Mouse (Mus musculus): Measurements from ENCODE around the gene Clpsl2. TPM values are rescaled to one million over a fixed set of nuclear protein-coding genes. Genes with fewer than 3 reads are reported as not detected.

Clpsl2 gene
- polyA plus RNA-seq, 1 experiment from 2014 or later: not detected

DNA sequence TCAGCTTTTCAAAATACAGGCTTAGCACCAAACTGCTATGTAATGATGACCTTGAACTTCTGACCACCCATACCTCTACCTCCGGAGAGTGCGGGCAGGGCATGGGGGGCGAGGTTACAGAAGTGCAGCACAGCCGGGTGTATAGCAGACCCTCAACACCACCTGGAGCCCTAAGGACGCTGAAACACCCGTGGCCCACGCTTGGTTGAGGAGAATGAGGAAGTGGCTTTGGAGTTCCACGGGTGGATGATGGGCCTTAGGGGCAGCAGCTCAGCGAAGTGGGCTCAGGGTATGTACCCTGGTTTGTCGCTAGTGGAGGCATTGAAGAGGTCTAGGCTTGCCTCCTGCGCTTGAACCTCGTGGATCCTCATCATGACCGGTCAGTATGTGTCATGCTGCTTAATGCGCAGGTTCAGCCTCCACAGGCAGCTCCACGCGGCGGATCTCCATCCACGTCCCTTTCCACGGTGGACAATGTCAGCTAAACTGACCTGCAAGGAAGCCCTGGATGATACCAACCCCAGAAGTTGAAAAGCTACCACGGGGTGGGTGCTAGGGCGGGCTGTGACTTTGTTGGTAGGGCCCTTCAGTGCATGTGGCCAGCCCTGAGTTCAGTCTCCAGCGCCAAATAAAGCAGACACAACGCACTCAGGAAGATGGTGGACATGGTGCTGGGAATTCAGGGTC, 25.1 kb upstream of the Clpsl2 start:
- Histone ChIP-seq H3K9me3 (ENCODE audit: control insufficient read depth, low read length) (no peaks in the 10 kb centered on the region), H3K9ac (replicated peaks; ENCODE audit: low read depth, low read length) (no peak overlapping the region), H3K36me3 (ENCODE audit: control insufficient read depth, insufficient read depth, low read length) (no peaks in the 10 kb centered on the region), H3K27ac (ENCODE audit: low read depth, low read length) (no peak overlapping the region), H3K4me1 (ENCODE audit: control insufficient read depth, insufficient read depth, low read length) (no peaks in the 10 kb centered on the region), H3K4me2 (ENCODE audit: low read depth, low read length) (peak overlapping the region; percentile 79; the same call in 1 of the 2 replicates), H3K27me3 (ENCODE audit: control insufficient read depth, insufficient read depth, low read length) (no peaks in the 10 kb centered on the region), H3K4me3 (ENCODE audit: low read depth, low read length) (peak overlapping the region; percentile 55; the same call in 1 of the 2 replicates)
- no peak for ATAC-seq (ENCODE audit: low read depth)
- WGBS: 89% methylated on average over 23 of the region's 23 CpGs

DNA sequence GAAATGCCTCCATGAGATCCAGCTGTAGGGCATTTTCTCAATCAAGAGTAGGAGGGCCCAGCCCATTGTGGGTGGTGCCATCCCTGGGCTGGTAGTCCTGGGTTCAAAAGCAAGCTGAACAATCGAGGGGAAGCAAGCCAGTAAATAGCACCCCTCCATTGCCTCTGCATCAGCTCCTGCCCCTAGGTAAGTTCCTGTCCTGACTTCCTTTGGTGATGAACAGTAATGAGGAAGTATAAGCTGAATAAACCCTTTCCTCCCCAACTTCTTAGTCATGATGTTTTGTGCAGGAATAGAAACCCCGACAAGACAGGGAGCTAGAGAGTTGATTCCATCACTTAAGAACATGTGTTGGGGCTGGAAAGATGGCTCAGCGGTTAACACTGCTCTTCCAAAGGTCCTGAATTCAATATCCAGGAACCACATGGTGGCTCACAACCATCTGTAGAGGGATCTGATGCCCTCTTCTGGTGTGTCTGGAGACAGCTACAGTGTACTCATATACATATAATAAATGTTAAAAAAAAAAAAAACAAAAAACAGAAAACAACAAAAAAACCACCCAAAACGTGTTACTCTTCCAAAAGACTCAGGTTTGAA, 24.3 kb upstream of the Clpsl2 start:
- Histone ChIP-seq H3K4me1 (ENCODE audit: control insufficient read depth, insufficient read depth, low read length) (no peaks in the 10 kb centered on the region), H3K9ac (replicated peaks; ENCODE audit: low read depth, low read length) (no peak overlapping the region), H3K9me3 (ENCODE audit: control insufficient read depth, low read length) (no peaks in the 10 kb centered on the region), H3K36me3 (ENCODE audit: control insufficient read depth, insufficient read depth, low read length) (no peaks in the 10 kb centered on the region), H3K27me3 (ENCODE audit: control insufficient read depth, insufficient read depth, low read length) (no peaks in the 10 kb centered on the region), H3K4me3 (ENCODE audit: low read depth, low read length) (no peak overlapping the region), H3K27ac (ENCODE audit: low read depth, low read length) (no peak overlapping the region), H3K4me2 (ENCODE audit: low read depth, low read length) (no peak overlapping the region)
- 76% methylated on average over 4 of the region's 4 CpGs for WGBS
- ATAC-seq (ENCODE audit: low read depth): no peak

DNA sequence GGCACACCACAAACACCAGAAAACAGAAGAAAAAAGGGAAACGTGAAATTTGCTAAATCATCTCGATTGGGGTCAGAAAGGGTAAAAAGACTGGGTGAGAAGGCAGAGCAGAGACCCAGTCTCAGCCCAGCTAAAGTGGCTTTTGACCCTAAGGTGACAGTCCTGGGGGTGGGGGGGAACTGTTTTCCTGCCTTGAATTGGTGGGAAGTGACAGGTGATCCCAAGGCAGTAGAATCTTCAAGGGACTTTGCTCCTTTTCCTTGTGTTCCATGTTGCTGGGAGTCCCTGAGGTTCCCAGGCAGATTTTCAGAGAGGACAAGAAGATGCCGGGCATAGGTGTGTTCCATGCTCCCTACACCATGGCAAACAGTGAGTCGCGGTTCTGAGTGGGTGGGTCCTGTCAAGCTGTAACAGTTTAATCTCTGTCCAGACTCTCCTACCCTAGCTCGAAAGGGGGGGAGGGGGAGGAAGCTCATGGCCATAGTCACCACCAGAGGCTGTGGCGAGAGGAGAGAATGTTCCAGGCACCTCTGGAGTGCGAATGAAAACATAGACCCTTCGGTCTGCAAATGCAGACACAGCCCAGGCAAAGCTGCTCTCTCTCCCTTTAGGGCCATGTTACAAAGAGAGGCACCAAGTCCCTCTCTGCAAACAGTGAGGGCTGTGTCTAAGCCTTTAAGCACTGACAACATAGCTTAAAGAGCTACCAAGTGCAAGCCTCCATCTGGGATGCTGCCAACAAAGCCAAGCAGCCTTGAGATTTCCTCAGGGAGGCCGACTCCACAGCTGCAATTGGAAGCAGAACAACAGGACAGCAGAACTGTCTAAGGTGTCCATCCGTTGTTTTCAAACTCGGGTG, 21.8 kb upstream of the Clpsl2 start:
- Histone ChIP-seq H3K27me3 (ENCODE audit: control insufficient read depth, insufficient read depth, low read length) (no peaks in the 10 kb centered on the region), H3K4me2 (ENCODE audit: low read depth, low read length) (peak overlapping the region; percentile 16; the same call in 1 of the 2 replicates), H3K27ac (ENCODE audit: low read depth, low read length) (0 out of 2 replicates have a peak overlapping the region, but pooled peaks have one; percentile 16), H3K4me3 (ENCODE audit: low read depth, low read length) (no peak overlapping the region), H3K36me3 (ENCODE audit: control insufficient read depth, insufficient read depth, low read length) (no peaks in the 10 kb centered on the region), H3K4me1 (ENCODE audit: control insufficient read depth, insufficient read depth, low read length) (no peaks in the 10 kb centered on the region), H3K9ac (replicated peaks; ENCODE audit: low read depth, low read length) (no peak overlapping the region), H3K9me3 (ENCODE audit: control insufficient read depth, low read length) (no peaks in the 10 kb centered on the region)
- WGBS: 53% methylated on average over 12 of the region's 12 CpGs
- ATAC-seq (ENCODE audit: low read depth): no peak

DNA sequence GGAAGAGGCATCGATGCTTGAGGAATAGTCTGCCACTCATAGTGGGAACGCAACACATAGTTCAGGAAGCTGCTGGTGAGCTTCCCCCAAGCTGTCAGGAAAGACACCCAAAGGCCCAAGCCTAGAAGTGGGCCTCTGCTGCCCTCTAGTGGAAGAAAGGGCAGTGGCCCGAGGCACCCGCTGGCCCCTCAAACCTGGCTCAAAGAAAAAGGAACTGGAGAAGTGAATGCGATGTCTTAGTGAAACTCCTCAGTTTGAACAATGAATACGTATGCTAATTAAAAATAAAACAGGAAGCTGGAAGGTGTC, 21.2 kb upstream of the Clpsl2 start:
- H3K27ac ChIP-seq (ENCODE audit: low read depth, low read length): 0 out of 2 replicates have a peak overlapping the region, but pooled peaks have one; percentile 16
- 3% methylated on average over 6 of the region's 6 CpGs for WGBS
- no peaks in the 10 kb centered on the region for H3K36me3 ChIP-seq (ENCODE audit: control insufficient read depth, insufficient read depth, low read length)
- peak overlapping the region; percentile 16; the same call in 1 of the 2 replicates for H3K4me2 ChIP-seq (ENCODE audit: low read depth, low read length)
- no peaks in the 10 kb centered on the region for H3K9me3 ChIP-seq (ENCODE audit: control insufficient read depth, low read length)
- no peaks in the 10 kb centered on the region for H3K27me3 ChIP-seq (ENCODE audit: control insufficient read depth, insufficient read depth, low read length)
- H3K4me3 ChIP-seq (ENCODE audit: low read depth, low read length): no peak overlapping the region
- no peaks in the 10 kb centered on the region for H3K4me1 ChIP-seq (ENCODE audit: control insufficient read depth, insufficient read depth, low read length)
- no peak overlapping the region for H3K9ac ChIP-seq (replicated peaks; ENCODE audit: low read depth, low read length)
- ATAC-seq (ENCODE audit: low read depth): no peak

- no peak overlapping the region for H3K4me2 ChIP-seq (ENCODE audit: low read depth, low read length)
- H3K9me3 ChIP-seq (ENCODE audit: control insufficient read depth, low read length): no peaks in the 10 kb centered on the region
- 75% methylated on average over 4 of the region's 4 CpGs for WGBS
- no peaks in the 10 kb centered on the region for H3K36me3 ChIP-seq (ENCODE audit: control insufficient read depth, insufficient read depth, low read length)
- no peak overlapping the region for H3K27ac ChIP-seq (ENCODE audit: low read depth, low read length)
- H3K4me3 ChIP-seq (ENCODE audit: low read depth, low read length): no peak overlapping the region
- no peak overlapping the region for H3K9ac ChIP-seq (replicated peaks; ENCODE audit: low read depth, low read length)
- H3K27me3 ChIP-seq (ENCODE audit: control insufficient read depth, insufficient read depth, low read length): no peaks in the 10 kb centered on the region
- ATAC-seq (ENCODE audit: low read depth): no peak
- no peaks in the 10 kb centered on the region for H3K4me1 ChIP-seq (ENCODE audit: control insufficient read depth, insufficient read depth, low read length)
These were observed 20.1 kb upstream of the Clpsl2 start for GRCm38 (mm10) chr17:28529116-28529515.

- Histone ChIP-seq H3K36me3 (ENCODE audit: control insufficient read depth, insufficient read depth, low read length) (no peaks in the 10 kb centered on the region), H3K4me2 (ENCODE audit: low read depth, low read length) (no peak within 1 kb of the TSS), H3K27me3 (ENCODE audit: control insufficient read depth, insufficient read depth, low read length) (no peaks in the 10 kb centered on the region), H3K4me1 (ENCODE audit: control insufficient read depth, insufficient read depth, low read length) (no peaks in the 10 kb centered on the region), H3K9me3 (ENCODE audit: control insufficient read depth, low read length) (no peaks in the 10 kb centered on the region), H3K9ac (replicated peaks; ENCODE audit: low read depth, low read length) (no peak within 1 kb of the TSS), H3K27ac (ENCODE audit: low read depth, low read length) (no peak within 1 kb of the TSS), H3K4me3 (ENCODE audit: low read depth, low read length) (no peak within 1 kb of the TSS)
- 89% methylated on average over 6 of the region's 6 CpGs for WGBS
- ATAC-seq (ENCODE audit: low read depth): no peak
These were observed 18.7 kb upstream of the Clpsl2 start, which contains the start of gene Armc12 for GRCm38 (mm10) chr17:28530506-28530905. Gene Armc12, plus strand, starts transcription at chr17:28530806.

- H3K4me3 ChIP-seq (ENCODE audit: low read depth, low read length): no peak overlapping the region
- H3K4me2 ChIP-seq (ENCODE audit: low read depth, low read length): no peak overlapping the region
- 15% methylated on average over 18 of the region's 18 CpGs for WGBS
These were observed 17.3 kb upstream of the Clpsl2 start for GRCm38 (mm10) chr17:28531946-28532345.

GRCm38 (mm10) chr17:28532557-28532956, 16.7 kb upstream of the Clpsl2 start:
- Histone ChIP-seq H3K9me3 (ENCODE audit: control insufficient read depth, low read length) (no peaks in the 10 kb centered on the region), H3K9ac (replicated peaks; ENCODE audit: low read depth, low read length) (no peak overlapping the region), H3K4me2 (ENCODE audit: low read depth, low read length) (no peak overlapping the region), H3K36me3 (ENCODE audit: control insufficient read depth, insufficient read depth, low read length) (no peaks in the 10 kb centered on the region), H3K27me3 (ENCODE audit: control insufficient read depth, insufficient read depth, low read length) (no peaks in the 10 kb centered on the region), H3K4me1 (ENCODE audit: control insufficient read depth, insufficient read depth, low read length) (no peaks in the 10 kb centered on the region), H3K4me3 (ENCODE audit: low read depth, low read length) (no peak overlapping the region), H3K27ac (ENCODE audit: low read depth, low read length) (no peak overlapping the region)
- ATAC-seq (ENCODE audit: low read depth): no peak
- WGBS: 89% methylated on average over 7 of the region's 7 CpGs

More at GRCm38 (mm10) chr17:28531946-28532345, 17.3 kb upstream of the Clpsl2 start:
- H3K4me1 ChIP-seq (ENCODE audit: control insufficient read depth, insufficient read depth, low read length): no peaks in the 10 kb centered on the region
- H3K9me3 ChIP-seq (ENCODE audit: control insufficient read depth, low read length): no peaks in the 10 kb centered on the region
- no peak for ATAC-seq (ENCODE audit: low read depth)
- H3K9ac ChIP-seq (replicated peaks; ENCODE audit: low read depth, low read length): no peak overlapping the region
- no peaks in the 10 kb centered on the region for H3K27me3 ChIP-seq (ENCODE audit: control insufficient read depth, insufficient read depth, low read length)
- H3K36me3 ChIP-seq (ENCODE audit: control insufficient read depth, insufficient read depth, low read length): no peaks in the 10 kb centered on the region
- H3K27ac ChIP-seq (ENCODE audit: low read depth, low read length): no peak overlapping the region

GRCm38 (mm10) chr17:28533327-28533726, 15.9 kb upstream of the Clpsl2 start:
- Histone ChIP-seq H3K4me2 (ENCODE audit: low read depth, low read length) (no peak overlapping the region), H3K9me3 (ENCODE audit: control insufficient read depth, low read length) (no peaks in the 10 kb centered on the region), H3K27me3 (ENCODE audit: control insufficient read depth, insufficient read depth, low read length) (no peaks in the 10 kb centered on the region), H3K36me3 (ENCODE audit: control insufficient read depth, insufficient read depth, low read length) (no peaks in the 10 kb centered on the region), H3K4me3 (ENCODE audit: low read depth, low read length) (no peak overlapping the region), H3K4me1 (ENCODE audit: control insufficient read depth, insufficient read depth, low read length) (no peaks in the 10 kb centered on the region), H3K9ac (replicated peaks; ENCODE audit: low read depth, low read length) (no peak overlapping the region), H3K27ac (ENCODE audit: low read depth, low read length) (no peak overlapping the region)
- no peak for ATAC-seq (ENCODE audit: low read depth)
- 85% methylated on average over 13 of the region's 13 CpGs for WGBS

Data from neural tube, embryonic 14.5 days (tissue).